Mouse (Mus musculus) T-helper 2 cell (primary cell): ENCODE measurements at regions not wholly inside any gene's neighbourhood (a gene's known extent, or its start where the extent isn't known, plus 50 kb on each side); places are given as distances from the start of the nearest gene placed in this dataset.

Source experiments
- in situ Hi-C: fragments of 300-600 bp; cut with MboI, MseI; formaldehyde crosslinking; loops from one replicate; pipeline ENCODE4 v1.15.1; 2025; ENCODE audit warnings: high pct_unique_total_duplicates

- in situ Hi-C loops = no loop called here
Measured at GRCm38 (mm10) chr12:59834809-59835208, 615.3 kb upstream of the Fbxo33 start.

GRCm38 (mm10) chr12:59822918-59823317 lies 603.4 kb upstream of the Fbxo33 start:
- in situ Hi-C loops = no loop called here

- in situ Hi-C loops = no loop called here
Measured at GRCm38 (mm10) chr12:59822435-59822834, 602.9 kb upstream of the Fbxo33 start.

GRCm38 (mm10) chr12:59821698-59822097 lies 602.2 kb upstream of the Fbxo33 start:
- in situ Hi-C loops = no loop called here

- in situ Hi-C loops = no loop called here
Measured at GRCm38 (mm10) chr12:59815965-59816364, 596.4 kb upstream of the Fbxo33 start.

- in situ Hi-C loops = no loop called here
Measured at GRCm38 (mm10) chr12:59814356-59814755, 594.8 kb upstream of the Fbxo33 start.

GRCm38 (mm10) chr12:59809224-59809623 lies 589.7 kb upstream of the Fbxo33 start:
- in situ Hi-C loops = no loop called here

GRCm38 (mm10) chr12:59798051-59798450 lies 578.5 kb upstream of the Fbxo33 start:
- in situ Hi-C loops = no loop called here

- in situ Hi-C loops = no loop called here
Measured at GRCm38 (mm10) chr12:59791473-59791872, 571.9 kb upstream of the Fbxo33 start.

- in situ Hi-C loops = no loop called here
Measured at GRCm38 (mm10) chr12:59786831-59787230, 567.3 kb upstream of the Fbxo33 start.

- in situ Hi-C loops = no loop called here
Measured at GRCm38 (mm10) chr12:59770980-59771379, 551.5 kb upstream of the Fbxo33 start.

GRCm38 (mm10) chr12:59762260-59762659 lies 542.7 kb upstream of the Fbxo33 start:
- in situ Hi-C loops = no loop called here

GRCm38 (mm10) chr12:59744768-59745167 lies 525.2 kb upstream of the Fbxo33 start:
- in situ Hi-C loops = no loop called here

GRCm38 (mm10) chr12:59743211-59743610 lies 523.7 kb upstream of the Fbxo33 start:
- in situ Hi-C loops = no loop called here

- in situ Hi-C loops = no loop called here
Measured at GRCm38 (mm10) chr12:59724951-59725350, 505.4 kb upstream of the Fbxo33 start.

- in situ Hi-C loops = no loop called here
Measured at GRCm38 (mm10) chr12:59722471-59723182, 503.1 kb upstream of the Fbxo33 start.

- in situ Hi-C loops = no loop called here
Measured at GRCm38 (mm10) chr12:59713216-59713615, 493.7 kb upstream of the Fbxo33 start.

GRCm38 (mm10) chr12:59683235-59683634 lies 463.7 kb upstream of the Fbxo33 start:
- in situ Hi-C loops = no loop called here

- in situ Hi-C loops = no loop called here
Measured at GRCm38 (mm10) chr12:59663161-59663560, 443.6 kb upstream of the Fbxo33 start.

GRCm38 (mm10) chr12:59630678-59631077 lies 411.2 kb upstream of the Fbxo33 start:
- in situ Hi-C loops = no loop called here

- in situ Hi-C loops = no loop called here
Measured at GRCm38 (mm10) chr12:59623147-59623546, 403.6 kb upstream of the Fbxo33 start.

GRCm38 (mm10) chr12:59621132-59621531 lies 401.6 kb upstream of the Fbxo33 start:
- in situ Hi-C loops = no loop called here

GRCm38 (mm10) chr12:59620340-59620739 lies 400.8 kb upstream of the Fbxo33 start:
- in situ Hi-C loops = no loop called here

GRCm38 (mm10) chr12:59616075-59616474 lies 396.6 kb upstream of the Fbxo33 start:
- in situ Hi-C loops = no loop called here
